Mouse (Mus musculus): ENCODE data around the gene Naglu. TPM values are rescaled to one million over a fixed set of nuclear protein-coding genes. Genes with fewer than 3 reads are reported as not detected.

The Naglu gene
- total RNA-seq (2015; ENCODE audit: low replicate concordance) (2.2 and 3.8 TPM in 2 replicates), total RNA-seq (2017; ENCODE audit: low replicate concordance) (4.5 and 9.9 TPM in 2 replicates)

DNA sequence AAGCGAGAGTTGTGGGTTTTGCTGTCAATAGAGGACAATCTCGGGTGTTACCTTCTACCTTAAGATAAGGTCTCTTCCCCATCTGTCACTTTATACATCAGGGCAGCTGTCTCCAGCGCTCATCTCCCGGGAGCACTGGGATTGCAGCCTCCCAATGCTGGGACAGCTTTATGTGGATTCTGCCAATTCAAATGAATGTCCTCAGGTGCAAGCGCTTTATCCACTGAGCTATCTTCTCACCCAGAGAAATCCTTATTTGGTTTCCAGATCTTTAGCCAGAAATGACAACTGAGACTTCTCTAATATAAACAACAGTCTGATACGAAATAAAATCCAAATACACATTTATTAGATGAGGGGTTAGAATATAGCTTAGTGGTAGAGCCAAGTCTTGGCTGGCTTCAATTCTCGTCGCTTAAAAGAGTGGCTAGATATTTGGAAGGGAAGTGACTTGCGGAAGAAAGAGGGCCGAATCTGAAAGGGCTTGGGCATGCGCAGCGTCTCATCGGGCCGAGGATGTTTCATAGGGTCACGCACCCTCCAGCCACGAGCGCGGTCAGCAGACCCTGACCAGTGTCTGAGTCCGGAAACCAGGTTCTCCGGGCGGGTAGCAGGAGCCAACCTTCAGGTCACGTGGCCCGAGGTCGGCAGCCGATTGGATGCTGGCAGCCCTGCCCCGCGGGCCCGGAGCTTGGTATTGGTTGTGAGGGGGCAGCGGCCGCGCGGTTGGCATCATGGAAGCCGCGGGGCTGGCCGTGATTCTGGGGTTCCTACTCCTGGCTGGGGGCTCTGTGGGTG is at the start of gene Naglu:
TSS of gene Naglu (plus strand) at position 622 of the 798 bp plus-strand sequence.
- peak; percentile 90 for ATAC-seq (replicated peaks; ENCODE audit: low FRiP score, poor library complexity, severe bottlenecking)

DNA sequence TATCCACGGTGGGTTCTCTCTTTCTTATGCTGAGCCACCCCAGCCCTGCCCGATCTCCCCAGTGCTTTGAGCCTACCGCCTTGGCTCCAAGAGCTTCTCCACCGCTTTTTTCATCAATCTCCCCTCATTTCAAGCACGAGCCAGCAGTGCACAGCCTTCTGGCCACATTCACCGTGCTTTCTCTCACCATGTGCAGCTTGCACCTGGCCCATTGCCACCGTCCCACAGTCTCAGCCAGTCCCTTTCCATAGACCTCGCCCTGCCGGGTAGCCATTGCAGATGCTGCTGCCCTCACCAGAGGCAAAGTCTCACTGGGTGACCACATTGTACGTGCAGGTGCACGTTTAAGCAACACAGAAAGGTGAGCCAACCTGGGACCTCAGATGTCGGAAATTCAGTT is 46.4 kb upstream of the Naglu start:
- ATAC-seq (replicated peaks; ENCODE audit: low FRiP score, poor library complexity, severe bottlenecking): no peak

DNA sequence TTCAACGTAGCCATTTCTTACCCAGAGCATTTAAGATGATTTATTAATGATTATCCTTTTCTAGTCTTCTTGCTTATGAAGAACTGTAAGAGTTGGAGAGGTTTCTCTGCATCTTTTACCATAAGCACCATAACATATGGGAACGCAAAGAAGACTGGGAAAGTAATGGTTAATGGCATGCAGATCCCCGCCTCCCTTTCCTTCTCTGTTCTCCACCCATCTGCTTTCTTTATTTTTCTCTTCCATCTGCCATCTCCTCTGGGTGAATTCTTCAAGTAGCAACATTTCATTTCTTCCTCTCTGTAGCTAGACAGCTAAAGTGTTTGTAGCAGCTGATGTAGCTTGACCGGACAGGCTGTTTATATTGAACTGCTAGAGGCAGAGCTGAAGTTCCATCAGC is 45.8 kb upstream of the Naglu start:
- no peak for ATAC-seq (replicated peaks; ENCODE audit: low FRiP score, poor library complexity, severe bottlenecking)

DNA sequence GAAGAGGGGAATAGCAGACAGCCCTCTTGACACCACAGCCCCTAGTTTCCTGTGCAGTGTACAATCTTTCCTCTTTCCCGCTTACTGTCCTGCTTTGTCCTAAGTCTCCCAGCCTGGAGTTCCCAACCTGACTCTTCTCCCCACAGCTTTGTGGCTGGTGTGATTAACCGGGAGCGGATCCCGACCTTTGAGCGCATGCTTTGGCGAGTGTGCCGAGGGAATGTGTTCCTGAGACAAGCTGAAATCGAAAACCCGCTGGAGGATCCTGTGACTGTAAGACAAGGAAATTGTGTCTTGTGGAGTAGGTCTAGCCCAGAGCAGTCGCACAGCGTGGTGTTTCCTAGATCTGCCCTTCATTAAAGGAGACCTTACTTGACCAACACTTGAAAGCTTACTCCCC is 42.7 kb upstream of the Naglu start:
- no peak for ATAC-seq (replicated peaks; ENCODE audit: low FRiP score, poor library complexity, severe bottlenecking)

DNA sequence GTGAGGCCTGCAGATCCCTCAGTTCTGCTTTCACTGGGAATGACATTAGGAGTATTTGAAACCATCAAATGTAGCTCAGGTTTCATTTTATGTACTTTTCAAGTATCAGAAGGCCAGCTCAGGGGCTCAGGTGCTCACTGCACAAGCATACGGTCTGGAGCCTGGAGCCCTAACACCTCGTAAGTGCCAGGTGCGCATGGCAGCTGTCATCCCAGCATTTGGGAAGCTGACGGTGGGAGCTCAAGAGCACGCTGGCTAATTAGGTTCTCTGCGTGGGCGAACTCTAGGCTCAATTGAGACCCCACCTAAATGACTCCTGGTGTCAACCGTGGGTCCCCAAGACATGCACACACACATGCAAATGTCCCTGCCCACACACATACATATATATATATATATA is 40.5 kb upstream of the Naglu start:
- ATAC-seq (replicated peaks; ENCODE audit: low FRiP score, poor library complexity, severe bottlenecking): no peak

DNA sequence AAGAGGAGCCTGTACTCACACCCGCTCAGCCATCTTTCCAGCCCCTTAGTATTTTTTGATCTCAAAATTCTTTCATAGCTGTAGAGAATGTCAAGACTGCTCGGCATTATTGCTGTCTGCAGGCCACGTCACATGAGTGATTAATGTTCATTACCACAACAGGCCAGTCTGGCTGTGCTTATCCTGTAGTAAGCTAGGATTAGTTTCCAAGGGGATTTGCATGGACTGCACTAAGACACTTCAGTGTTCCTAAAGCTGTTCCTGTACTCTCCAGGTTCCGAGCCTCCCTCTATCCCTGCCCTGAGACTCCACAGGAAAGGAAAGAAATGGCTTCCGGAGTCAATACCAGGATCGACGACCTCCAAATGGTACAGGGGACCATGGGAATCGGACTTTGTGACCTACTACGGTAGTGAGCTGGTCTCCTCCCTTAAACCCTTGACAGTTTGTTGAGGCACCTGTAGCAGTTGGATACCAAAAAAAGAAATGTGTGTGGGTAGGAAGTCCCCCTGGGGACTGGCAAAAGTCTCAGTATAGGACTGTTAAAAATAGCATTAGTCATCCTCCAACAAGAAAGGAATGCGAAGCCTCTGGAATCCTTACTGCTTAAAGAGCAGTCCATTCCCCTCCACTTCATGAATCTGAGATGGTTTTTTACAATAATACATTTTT is 39.5 kb upstream of the Naglu start:
- no peak for ATAC-seq (replicated peaks; ENCODE audit: low FRiP score, poor library complexity, severe bottlenecking)

DNA sequence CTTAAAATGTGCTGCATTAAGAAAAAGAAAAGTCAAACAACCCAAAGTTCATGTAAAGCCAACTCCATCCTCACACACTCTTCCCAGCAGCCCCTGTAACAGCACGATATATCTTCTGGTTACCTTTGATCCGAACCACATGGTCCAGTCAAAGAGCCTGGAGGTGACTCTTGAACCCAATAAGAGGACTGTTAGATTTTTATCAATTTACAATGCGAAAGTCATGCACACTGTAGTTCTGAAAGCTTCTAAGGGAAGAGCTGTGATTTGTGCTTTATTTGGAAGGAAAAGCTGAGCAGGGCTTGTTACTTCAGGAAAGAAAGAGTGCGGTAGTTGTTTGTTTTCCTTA is 39.0 kb upstream of the Naglu start:
- ATAC-seq (replicated peaks; ENCODE audit: low FRiP score, poor library complexity, severe bottlenecking): no peak

DNA sequence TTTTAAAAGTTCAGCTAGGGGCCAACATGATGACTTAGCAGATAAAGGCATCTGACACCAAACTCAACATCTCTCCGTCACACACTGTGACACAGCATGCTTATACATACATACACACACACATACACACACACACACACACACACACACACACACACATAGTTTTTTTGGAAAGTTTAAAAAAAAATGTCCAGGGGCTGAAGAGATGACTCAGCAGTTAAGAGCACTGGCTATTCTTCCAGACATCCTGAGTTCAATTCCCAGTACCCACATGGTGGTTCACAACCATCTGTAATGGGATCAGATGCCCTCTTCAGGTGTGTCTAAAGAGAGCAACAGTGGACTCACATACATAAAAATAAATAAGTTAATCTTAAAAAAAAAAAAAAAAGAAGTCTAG is 38.3 kb upstream of the Naglu start:
- ATAC-seq (replicated peaks; ENCODE audit: low FRiP score, poor library complexity, severe bottlenecking): no peak

DNA sequence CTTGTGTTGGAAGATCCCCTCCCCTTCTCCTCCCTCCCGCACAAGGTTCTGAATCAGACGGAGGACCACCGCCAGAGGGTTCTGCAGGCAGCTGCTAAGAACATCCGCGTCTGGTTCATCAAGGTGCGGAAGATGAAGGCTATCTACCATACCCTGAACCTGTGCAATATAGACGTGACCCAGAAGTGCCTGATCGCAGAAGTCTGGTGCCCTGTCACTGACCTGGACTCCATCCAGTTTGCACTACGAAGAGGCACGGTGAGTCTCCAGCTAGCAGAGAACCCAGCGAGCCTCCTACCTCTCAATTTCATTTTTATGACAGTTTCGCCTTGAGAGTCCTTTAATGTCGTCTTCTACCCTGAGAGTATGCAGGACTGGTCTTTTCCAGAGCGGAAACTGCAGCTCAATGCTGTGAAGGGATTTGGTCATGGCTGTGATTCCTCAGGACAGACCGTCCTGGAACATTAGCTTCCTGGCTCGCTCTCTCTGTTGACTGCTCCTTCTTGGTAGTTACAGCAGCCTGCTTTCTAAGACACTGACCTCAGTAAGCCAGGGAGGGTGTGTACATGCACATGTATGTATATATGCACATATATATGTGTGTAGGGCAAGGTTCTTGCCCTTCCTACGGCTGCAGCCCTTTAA is 35.8 kb upstream of the Naglu start:
- no peak for ATAC-seq (replicated peaks; ENCODE audit: low FRiP score, poor library complexity, severe bottlenecking)

DNA sequence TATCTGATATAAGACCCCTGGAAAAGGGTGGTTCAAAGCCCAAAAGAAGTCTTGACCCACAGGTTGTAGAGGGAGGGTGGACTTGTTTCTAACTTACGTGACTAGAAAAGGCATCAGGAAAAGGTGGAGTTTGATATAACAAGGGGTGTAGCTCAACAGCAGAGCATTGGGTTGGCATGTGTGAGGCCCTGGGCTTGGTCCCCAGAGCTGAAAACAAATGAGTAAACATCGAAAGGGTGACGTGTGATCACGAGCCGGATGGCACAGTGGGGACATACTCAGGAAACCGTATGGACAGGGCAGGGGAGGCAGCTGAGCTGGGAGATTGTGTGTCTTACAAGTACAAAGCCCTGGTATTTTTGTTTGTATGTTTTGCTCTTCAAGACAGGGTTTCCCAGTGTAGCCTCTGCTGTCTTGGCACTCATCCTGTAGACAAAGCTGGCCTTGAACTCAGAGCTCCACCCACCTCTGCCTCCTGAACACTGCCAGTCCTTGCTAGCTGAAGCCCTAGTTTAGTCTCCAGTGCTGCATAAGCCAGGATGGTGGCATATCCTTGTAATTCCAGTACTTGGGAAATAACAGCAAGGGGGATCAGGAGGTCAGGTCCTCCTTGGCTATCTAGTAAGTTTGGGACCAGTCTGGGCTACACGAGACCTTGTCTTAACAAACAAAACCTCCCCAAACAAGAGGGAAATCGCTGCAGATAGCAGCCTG is 35.0 kb upstream of the Naglu start:
- ATAC-seq (replicated peaks; ENCODE audit: low FRiP score, poor library complexity, severe bottlenecking): no peak

DNA sequence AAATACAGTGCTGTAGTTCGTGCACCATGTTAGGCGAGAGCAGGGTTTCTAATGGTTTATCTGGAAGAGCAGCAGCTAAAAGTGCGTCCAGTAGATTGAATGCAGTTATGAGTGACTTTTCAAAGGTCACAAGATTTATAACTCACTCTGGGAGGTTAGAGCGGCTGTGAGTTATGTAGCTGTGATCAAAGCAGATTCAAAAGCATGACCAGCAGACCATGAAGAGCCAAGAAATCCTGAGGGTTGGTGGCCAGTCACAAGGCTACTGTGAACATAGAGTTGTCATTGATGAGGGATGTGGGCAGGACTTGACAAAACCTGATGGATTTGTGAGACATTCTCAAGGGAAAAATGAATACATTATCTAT is 34.5 kb upstream of the Naglu start:
- no peak for ATAC-seq (replicated peaks; ENCODE audit: low FRiP score, poor library complexity, severe bottlenecking)

DNA sequence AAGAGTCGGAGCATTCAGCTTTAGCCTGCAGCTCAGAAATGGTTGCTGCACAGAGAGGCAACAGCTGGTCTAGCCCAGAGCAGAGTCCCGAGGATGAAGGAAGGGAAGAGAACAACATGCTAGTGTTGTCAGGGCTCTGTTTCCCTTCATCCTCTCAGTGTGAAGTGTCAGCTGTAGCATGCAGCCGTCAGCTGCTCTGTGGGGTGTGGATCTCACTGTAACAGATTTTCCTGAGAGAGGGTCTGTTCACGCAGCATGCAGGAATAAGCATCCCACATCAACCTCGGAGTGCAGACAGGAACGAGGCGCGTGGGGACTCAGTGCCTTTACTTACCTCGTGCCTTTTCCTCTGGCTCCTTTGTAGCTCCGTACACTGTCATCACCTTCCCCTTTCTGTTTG is 32.0 kb upstream of the Naglu start:
- no peak for ATAC-seq (replicated peaks; ENCODE audit: low FRiP score, poor library complexity, severe bottlenecking)

DNA sequence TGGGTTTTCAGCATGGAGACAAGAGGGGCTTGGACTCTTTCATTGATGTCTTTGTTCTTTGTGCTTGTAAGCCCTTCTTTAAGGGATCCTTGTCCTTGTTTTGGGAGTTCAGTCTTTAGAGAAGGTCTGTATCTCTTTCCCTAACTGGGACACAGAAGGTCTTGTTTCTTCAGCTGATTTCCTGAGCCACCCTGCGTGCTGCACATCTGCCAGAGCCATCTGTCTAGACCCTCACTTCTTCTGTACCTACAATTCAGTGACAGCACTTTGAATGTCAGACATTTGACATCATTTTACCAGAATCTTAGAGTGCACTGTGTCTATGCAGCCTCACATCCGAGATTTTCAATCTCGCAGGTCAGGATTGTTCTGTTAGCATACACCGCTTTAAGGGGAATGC is 24.0 kb upstream of the Naglu start:
- ATAC-seq (replicated peaks; ENCODE audit: low FRiP score, poor library complexity, severe bottlenecking): no peak

DNA sequence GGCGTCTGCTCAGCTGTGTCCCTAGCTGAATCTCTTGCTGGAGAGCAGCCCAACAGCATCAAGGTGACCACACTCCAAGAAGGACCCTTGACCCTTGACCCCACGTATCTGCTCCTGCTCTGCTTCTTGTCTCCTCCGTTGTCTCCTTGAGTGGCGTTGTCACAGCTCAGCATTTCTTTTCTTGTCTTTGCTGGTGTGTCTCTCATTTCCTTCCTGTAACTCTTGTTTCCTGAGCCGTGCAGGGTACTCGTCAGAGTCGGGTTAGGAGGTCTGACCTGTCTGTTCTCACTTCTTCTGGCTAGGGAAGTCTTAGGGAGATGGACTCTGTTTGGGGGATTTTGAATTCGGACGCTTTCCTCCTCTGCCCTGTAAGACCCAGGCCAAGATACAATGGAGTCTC is 23.4 kb upstream of the Naglu start:
- no peak for ATAC-seq (replicated peaks; ENCODE audit: low FRiP score, poor library complexity, severe bottlenecking)

DNA sequence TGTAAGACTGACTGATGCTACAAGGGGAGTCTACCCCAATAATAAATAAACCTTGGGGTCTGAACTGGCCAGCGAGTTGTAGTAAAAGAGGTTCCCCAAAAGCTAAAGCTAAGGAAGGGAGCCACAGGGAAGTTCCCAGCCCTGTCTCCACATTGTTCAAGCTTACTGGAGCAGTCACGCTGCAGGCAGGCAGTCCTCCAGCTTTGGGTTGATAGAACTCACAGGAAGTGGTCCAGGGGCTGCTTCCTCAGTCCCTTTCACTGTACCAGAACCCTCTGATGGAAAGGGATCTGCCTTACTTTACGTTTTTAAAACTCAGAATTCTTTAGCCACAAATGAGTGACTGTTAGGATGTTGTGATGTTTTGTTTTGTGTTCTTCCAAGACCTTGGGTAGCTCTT is 22.3 kb upstream of the Naglu start:
- no peak for ATAC-seq (replicated peaks; ENCODE audit: low FRiP score, poor library complexity, severe bottlenecking)

DNA sequence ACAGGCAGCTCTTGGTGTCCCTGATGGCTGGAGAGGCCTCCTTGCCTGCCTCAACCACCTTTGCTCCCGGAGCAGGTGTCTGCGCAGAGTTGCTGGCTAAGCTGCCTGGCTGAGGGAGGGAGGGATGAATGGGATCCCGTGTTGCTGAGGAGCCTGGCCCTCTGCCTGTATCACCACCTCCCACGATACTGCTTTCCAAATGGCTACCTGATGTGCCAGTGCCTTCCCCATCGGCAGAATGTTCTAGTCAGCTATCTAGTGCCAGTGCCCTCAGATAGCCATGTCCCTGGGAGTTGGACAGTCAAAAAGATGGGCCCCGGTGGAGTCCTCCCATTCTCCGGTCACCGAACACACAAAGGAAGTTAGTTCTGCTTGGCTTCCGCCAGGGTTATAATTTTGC is 19.5 kb upstream of the Naglu start:
- ATAC-seq (replicated peaks; ENCODE audit: low FRiP score, poor library complexity, severe bottlenecking): no peak

DNA sequence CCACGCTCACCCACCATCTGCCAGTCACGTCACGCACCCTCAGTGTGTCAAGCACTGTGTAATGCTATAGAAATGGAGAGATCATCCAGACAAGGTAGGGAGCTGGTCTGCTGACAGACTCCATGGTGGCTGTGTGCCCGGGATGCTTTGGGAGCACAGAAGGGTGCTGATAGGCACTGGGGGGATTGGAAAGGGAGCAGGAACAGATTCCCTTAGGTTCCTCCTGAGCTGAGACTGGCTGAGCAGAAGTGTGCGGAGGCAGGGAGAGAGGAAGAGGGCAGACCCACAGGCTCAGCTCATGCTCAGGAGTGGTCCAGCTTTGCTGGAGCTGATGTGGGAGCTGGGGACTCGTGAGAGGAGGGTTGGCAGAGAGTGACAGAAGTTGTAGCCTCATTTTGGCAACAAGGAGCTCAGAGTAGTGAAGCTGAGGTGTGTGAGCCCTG is 18.7 kb upstream of the Naglu start:
- ATAC-seq (replicated peaks; ENCODE audit: low FRiP score, poor library complexity, severe bottlenecking): no peak

DNA sequence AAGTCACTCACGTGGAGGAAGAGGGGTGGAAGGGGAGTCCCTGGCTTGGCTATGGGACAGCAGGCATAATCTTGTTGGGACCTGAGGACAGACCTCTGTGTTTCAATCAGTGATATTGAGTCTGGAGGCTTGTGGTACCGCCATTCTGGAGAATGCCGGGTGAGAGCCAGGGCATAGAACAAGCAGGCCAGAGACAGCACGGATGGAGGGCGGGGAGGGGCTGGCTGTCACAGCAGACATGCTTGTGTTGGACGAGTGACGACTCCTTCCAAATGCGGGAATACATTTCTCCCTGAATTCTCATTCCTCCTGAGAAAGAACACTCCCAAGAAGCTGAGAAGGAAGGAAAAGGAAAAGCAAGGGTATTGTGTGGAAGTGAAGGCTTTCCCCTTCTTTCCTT is 18.2 kb upstream of the Naglu start:
- no peak for ATAC-seq (replicated peaks; ENCODE audit: low FRiP score, poor library complexity, severe bottlenecking)

DNA sequence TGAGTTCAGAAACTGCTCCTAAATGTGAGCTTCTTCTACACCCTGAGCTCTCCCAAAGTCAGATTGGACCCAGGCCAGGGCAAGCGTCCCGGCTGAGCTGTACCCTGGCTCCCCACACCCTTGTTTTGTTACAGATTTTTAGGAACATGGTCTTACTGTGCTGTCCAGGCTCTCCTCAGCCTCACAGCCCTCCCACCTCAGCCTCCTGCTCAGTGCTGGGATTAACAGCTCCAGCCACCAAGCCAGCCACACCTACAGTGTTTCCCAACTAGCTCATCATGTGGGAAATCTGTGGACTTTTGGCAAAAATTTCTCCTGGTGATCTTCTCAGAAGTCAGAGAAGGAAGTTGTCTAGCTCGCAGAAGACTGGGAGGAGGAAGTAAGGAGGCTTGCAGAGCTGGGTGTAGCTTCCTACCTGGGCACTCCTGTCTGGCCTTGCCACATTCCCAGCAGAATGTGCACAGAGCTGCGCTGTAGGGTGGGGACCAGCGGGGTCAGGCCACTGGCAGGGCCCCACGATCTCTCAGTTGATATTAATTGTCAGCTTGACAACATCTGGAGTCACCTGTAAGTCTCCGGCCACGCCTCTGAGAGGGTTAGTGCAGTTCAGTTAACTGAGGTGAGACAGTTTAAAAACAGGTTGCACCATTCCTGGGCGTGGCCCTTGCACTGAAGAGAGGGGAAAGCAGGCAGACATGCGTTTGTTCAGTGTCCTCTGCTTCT is 16.9 kb upstream of the Naglu start:
- no peak for ATAC-seq (replicated peaks; ENCODE audit: low FRiP score, poor library complexity, severe bottlenecking)

DNA sequence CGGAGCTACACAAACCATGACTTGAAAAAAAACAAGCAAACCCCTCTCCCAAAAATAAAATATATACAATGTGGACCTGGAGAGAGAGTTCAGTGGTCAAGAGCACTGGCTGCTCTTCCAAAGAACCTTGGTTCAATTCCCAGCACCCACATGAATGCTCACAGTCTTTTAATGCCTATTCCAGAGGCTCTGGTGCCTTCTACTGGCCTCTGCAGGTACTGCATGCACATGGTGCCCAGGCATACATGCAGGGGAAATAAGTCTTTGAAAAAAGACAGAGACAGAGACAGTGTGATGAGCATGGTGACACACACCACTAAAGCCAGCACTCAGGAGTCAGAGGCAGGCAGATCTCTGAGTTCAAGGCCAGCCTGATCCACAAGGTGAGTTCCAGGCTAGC is 15.8 kb upstream of the Naglu start:
- ATAC-seq (replicated peaks; ENCODE audit: low FRiP score, poor library complexity, severe bottlenecking): no peak

Data from erythroid progenitor cell, adult 5-6 weeks (primary cell).